Mouse (Mus musculus) olfactory bulb, adult 2 months (tissue): ENCODE measurements around the gene Il11ra1.
"Not testable (repeated sequence)": the region's sequence is repeated elsewhere in the genome, so short reads cannot be mapped to it uniquely, and the experiment has no call there.

Source experiments
- CTCF ChIP-seq: fragments of 200-500 bp; IDR thresholded peaks from 2 replicates; pipeline ENCODE4 v1.5.1; 2012; ENCODE audit warnings: low read depth, mild to moderate bottlenecking, low read length, moderate library complexity; ENCODE audit not compliant: insufficient read depth
- POLR2A ChIP-seq: fragments of 200-500 bp; IDR thresholded peaks from 2 replicates; pipeline ENCODE4 v1.6.1; 2012; ENCODE audit warnings: mild to moderate bottlenecking, low read depth, low read length, moderate library complexity; ENCODE audit not compliant: insufficient read depth

DNA sequence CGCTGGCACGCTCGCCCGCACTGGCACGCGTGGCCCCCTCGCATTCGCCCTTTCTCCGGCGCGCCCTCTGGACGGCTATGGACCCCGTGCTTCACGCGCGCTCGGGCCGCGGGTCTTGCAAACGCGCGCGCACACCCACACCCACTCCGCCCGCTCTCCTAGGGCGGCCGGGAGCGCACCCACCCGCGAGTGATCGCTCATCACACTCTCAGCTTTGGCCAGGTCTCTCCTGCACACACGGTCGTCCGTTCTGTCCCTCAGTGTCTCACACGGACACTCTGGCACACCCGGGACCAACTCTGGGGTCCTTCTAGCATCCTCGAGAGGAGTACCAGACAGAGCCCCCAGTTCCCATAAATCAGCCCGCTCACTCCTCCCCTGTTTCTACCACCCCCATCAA is 4.0 kb upstream of the Il11ra1 start:
- TF ChIP-seq POLR2A, CTCF: not testable (repeated sequence)
